In the genomic region with DNA sequence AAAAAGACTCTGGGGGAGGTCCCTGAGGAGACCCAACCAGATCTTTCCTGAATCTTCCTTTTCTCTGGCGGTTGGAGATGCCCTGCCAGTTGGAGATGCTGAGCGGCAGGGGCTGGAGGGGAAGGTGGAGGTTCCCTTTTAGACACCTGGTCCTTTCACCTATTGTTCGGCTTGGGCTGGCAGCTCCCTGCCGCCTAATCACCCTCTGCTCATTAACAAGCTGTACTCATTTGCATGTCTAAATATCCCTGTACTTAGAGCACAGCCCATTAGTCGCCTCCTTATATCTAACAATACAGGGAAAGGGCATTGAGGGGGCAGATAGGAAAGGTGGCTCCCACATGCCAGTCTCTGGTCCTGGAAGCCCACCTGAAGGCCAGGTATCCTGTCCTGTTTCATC, we compare ENCODE assay signal across 10 mouse cellular contexts. TPM values are rescaled to one million over a fixed set of nuclear protein-coding genes. Genes with fewer than 3 reads are reported as not detected.
DNase-seq lines count a peak whose midpoint lies in the region; ATAC-seq and TF ChIP-seq lines count a peak whose summit lies in the region.
"Had no signal": no experiment of that assay in that cellular context is flagged by ENCODE, and none has a peak within 500 bp of the region (broad histone marks: within the 10 kb centered on the region; RNA-seq: fewer than 3 reads in every experiment).

No protein-coding gene starts in this region.

- H3K4me1 ChIP-seq in heart, embryonic 12.5 days (replicated peaks) = peaks cover 13% of the 10 kb centered on the region; the same call in 1 of the 2 replicates
- no peaks in the 10 kb centered on the region for H3K4me1 ChIP-seq in heart, adult 2 months (ENCODE audit: control insufficient read depth, insufficient read depth, low read length)
- peaks cover 8% of the 10 kb centered on the region for H3K4me1 ChIP-seq in lung, embryonic 15.5 days
- peaks cover 37% of the 10 kb centered on the region for H3K4me1 ChIP-seq in forebrain, embryonic 12.5 days
- peaks cover 19% of the 10 kb centered on the region for H3K4me1 ChIP-seq in midbrain, embryonic 14.5 days (ENCODE audit: control insufficient read depth, insufficient read depth, low read length)

- TF ChIP-seq POLR2A in heart, adult 2 months (IDR thresholded peaks at IDR 0.05; ENCODE audit: insufficient read depth, low read depth, low read length) = no peak

- no peaks in the 10 kb centered on the region for H3K27me3 ChIP-seq in heart, embryonic 12.5 days (replicated peaks)
- H3K27me3 ChIP-seq in heart, adult 2 months (ENCODE audit: control insufficient read depth, insufficient read depth, low read length) = no peaks in the 10 kb centered on the region
- H3K27me3 ChIP-seq in lung, embryonic 15.5 days = no peaks in the 10 kb centered on the region
- 0 out of 2 replicates have a peak, but pooled peaks cover 3% of the 10 kb centered on the region for H3K27me3 ChIP-seq in forebrain, embryonic 12.5 days
- no peaks in the 10 kb centered on the region for H3K27me3 ChIP-seq in midbrain, embryonic 14.5 days (ENCODE audit: control insufficient read depth, insufficient read depth, low read length)
- H3K27me3 ChIP-seq: limb, embryonic 15.5 days had no signal

- TF ChIP-seq CTCF in heart, adult 2 months (IDR thresholded peaks at IDR 0.05) = no peak

- TF ChIP-seq EP300 in heart, adult 2 months (IDR thresholded peaks at IDR 0.05; ENCODE audit: insufficient read depth, low read depth, low read length) = no peak

- no peaks in the 10 kb centered on the region for H3K79me2 ChIP-seq in heart, adult 2 months (replicated peaks; ENCODE audit: control insufficient read depth, insufficient read depth, low read length)

- no peak overlapping the region for H3K27ac ChIP-seq in heart, embryonic 12.5 days (ENCODE audit: poor library complexity, severe bottlenecking)
- H3K27ac ChIP-seq in heart, adult 2 months = no peak overlapping the region
- H3K27ac ChIP-seq in lung, embryonic 15.5 days = peak overlapping the region; percentile 24; the same call in 1 of the 2 replicates
- H3K27ac ChIP-seq in forebrain, embryonic 12.5 days = peak overlapping the region; percentile 93
- H3K27ac ChIP-seq in midbrain, embryonic 14.5 days (replicated peaks; ENCODE audit: low read depth, low read length) = 0 out of 2 replicates have a peak overlapping the region, but pooled peaks have one; percentile 32
- H3K27ac ChIP-seq: limb, embryonic 15.5 days had no signal

- H3K4me2 ChIP-seq in heart, embryonic 12.5 days = peak overlapping the region; percentile 37; the same call in 1 of the 2 replicates
- H3K4me2 ChIP-seq in lung, embryonic 15.5 days = no peak overlapping the region
- peak overlapping the region; percentile 36 for H3K4me2 ChIP-seq in forebrain, embryonic 12.5 days
- peak overlapping the region; percentile 23; the same call in 1 of the 2 replicates for H3K4me2 ChIP-seq in midbrain, embryonic 14.5 days (ENCODE audit: low read length)

- WGBS in heart, embryonic 12.5 days = 59% methylated on average over 5 of the region's 5 CpGs
- 76% methylated on average over 5 of the region's 5 CpGs for WGBS in heart, adult 2 months
- WGBS in lung, embryonic 15.5 days = 45% methylated on average over 5 of the region's 5 CpGs
- 13% methylated on average over 5 of the region's 5 CpGs for WGBS in forebrain, embryonic 12.5 days
- WGBS in midbrain, embryonic 14.5 days = 29% methylated on average over 5 of the region's 5 CpGs

- H3K9ac ChIP-seq in heart, embryonic 12.5 days = no peak overlapping the region
- no peak overlapping the region for H3K9ac ChIP-seq in heart, adult 2 months (ENCODE audit: low read depth, low read length)
- no peak overlapping the region for H3K9ac ChIP-seq in lung, embryonic 15.5 days
- no peak overlapping the region for H3K9ac ChIP-seq in forebrain, embryonic 12.5 days
- no peak overlapping the region; the same call in 1 of the 2 replicates for H3K9ac ChIP-seq in midbrain, embryonic 14.5 days (replicated peaks; ENCODE audit: low read length)
- H3K9ac ChIP-seq: limb, embryonic 15.5 days had no signal

- H3K9me3 ChIP-seq in heart, embryonic 12.5 days (replicated peaks) = 0 out of 2 replicates have a peak, but pooled peaks cover under 1% of the 10 kb centered on the region
- H3K9me3 ChIP-seq in lung, embryonic 15.5 days = no peaks in the 10 kb centered on the region
- no peaks in the 10 kb centered on the region for H3K9me3 ChIP-seq in forebrain, embryonic 12.5 days
- H3K9me3 ChIP-seq in midbrain, embryonic 14.5 days (ENCODE audit: control insufficient read depth, low read length) = no peaks in the 10 kb centered on the region
- H3K9me3 ChIP-seq: limb, embryonic 15.5 days had no signal

- intact Hi-C loops in heart, adult 2 months (cut with DNase I) = no loop called here

- H3K4me3 ChIP-seq in heart, embryonic 12.5 days = no peak overlapping the region
- H3K4me3 ChIP-seq in heart, adult 2 months = no peak overlapping the region
- H3K4me3 ChIP-seq in lung, embryonic 15.5 days = no peak overlapping the region
- H3K4me3 ChIP-seq in forebrain, embryonic 12.5 days (replicated peaks) = no peak overlapping the region
- H3K4me3 ChIP-seq in midbrain, embryonic 14.5 days (replicated peaks; ENCODE audit: low read depth, low read length) = no peak overlapping the region
- H3K4me3 ChIP-seq: limb, embryonic 15.5 days had no signal

- DNase-seq in heart, adult 2 months = no peak
- DNase-seq in lung, postnatal 25 days (ENCODE audit: low spot score) = no peak
- DNase-seq in midbrain, embryonic 14.5 days = no peak
- no peak for DNase-seq in adrenal gland, postnatal 4 days (ENCODE audit: low spot score in 2 of 2)
- no peak for DNase-seq in yolk sac, embryonic 10.5 days (ENCODE audit: low spot score)

- no peaks in the 10 kb centered on the region for H3K36me3 ChIP-seq in heart, embryonic 12.5 days
- H3K36me3 ChIP-seq in heart, adult 2 months (ENCODE audit: control insufficient read depth, insufficient read depth, low read length) = no peaks in the 10 kb centered on the region
- H3K36me3 ChIP-seq in lung, embryonic 15.5 days = no peaks in the 10 kb centered on the region
- no peaks in the 10 kb centered on the region for H3K36me3 ChIP-seq in forebrain, embryonic 12.5 days (replicated peaks)
- H3K36me3 ChIP-seq in midbrain, embryonic 14.5 days (ENCODE audit: control insufficient read depth, insufficient read depth, low read length) = no peaks in the 10 kb centered on the region
- H3K36me3 ChIP-seq: limb, embryonic 15.5 days had no signal

- no peak for ATAC-seq in heart, embryonic 12.5 days (ENCODE audit: insufficient number of reproducible peaks, low FRiP score)
- ATAC-seq in lung, embryonic 15.5 days (ENCODE audit: borderline replicate concordance, extremely low read depth, low FRiP score, low TSS enrichment) = no peak
- ATAC-seq in forebrain, embryonic 12.5 days (ENCODE audit: low FRiP score) = peak; percentile 60; the same call in 1 of the 2 replicates
- no peak for ATAC-seq in midbrain, embryonic 14.5 days (ENCODE audit: low FRiP score, low TSS enrichment)
- ATAC-seq: inflammation-experienced regulatory T-cells, adult 6 months had no signal

RNA-seq across cellular contexts. Expression of a gene that starts 34.3 kb away (rescaled TPM):
- 33.5 and 35.9 TPM in 2 replicates for polyA plus RNA-seq in heart, embryonic 12.5 days (2016; fragmentation: Nextera tagmentation; extraction: Ambion mirVana)
- 10 to 100 TPM; 35.4 to 37.1 TPM for total RNA-seq in heart, adult 2 months (2021)
- polyA plus RNA-seq in heart, adult 2 months (2012; rRNA removed) = 40.4 and 45.3 TPM in 2 replicates
- polyA plus RNA-seq in lung, embryonic 15.5 days (2015; fragmentation: Nextera tagmentation; extraction: Ambion mirVana) = 15.5 and 15.9 TPM in 2 replicates
- polyA plus RNA-seq in forebrain, embryonic 12.5 days (2016; fragmentation: Nextera tagmentation; extraction: Ambion mirVana) = 24.8 and 26.0 TPM in 2 replicates
- 26.1 and 30.9 TPM in 2 replicates for polyA plus RNA-seq in midbrain, embryonic 14.5 days (2014; fragmentation: Nextera tagmentation; extraction: Ambion mirVana)
- 10 to 100 TPM; 24.2 to 28.6 TPM for total RNA-seq in adrenal gland, postnatal 4 days (2021)

RNA-seq across cellular contexts. Expression of a gene that starts 40.5 kb away (rescaled TPM):
- 25.2 and 28.1 TPM in 2 replicates for polyA plus RNA-seq in heart, embryonic 12.5 days (2016; fragmentation: Nextera tagmentation; extraction: Ambion mirVana)
- 10 to 100 TPM; 18.4 to 19.0 TPM for total RNA-seq in heart, adult 2 months (2021)
- 42.4 and 59.7 TPM in 2 replicates for polyA plus RNA-seq in heart, adult 2 months (2012; rRNA removed)
- polyA plus RNA-seq in lung, embryonic 15.5 days (2015; fragmentation: Nextera tagmentation; extraction: Ambion mirVana) = 40.2 and 40.9 TPM in 2 replicates
- 36.5 and 40.3 TPM in 2 replicates for polyA plus RNA-seq in forebrain, embryonic 12.5 days (2016; fragmentation: Nextera tagmentation; extraction: Ambion mirVana)
- 34.9 and 35.2 TPM in 2 replicates for polyA plus RNA-seq in midbrain, embryonic 14.5 days (2014; fragmentation: Nextera tagmentation; extraction: Ambion mirVana)
- 10 to 100 TPM; 46.8 to 50.9 TPM for total RNA-seq in adrenal gland, postnatal 4 days (2021)

Comparison
In these comparisons a context has a peak if more than half of its experiments do, and no peak if none do; other contexts are left out.
1. H3K27ac ChIP-seq: peak in lung, embryonic 15.5 days (single experiment), forebrain, embryonic 12.5 days (single experiment) and midbrain, embryonic 14.5 days (single experiment); none in heart, embryonic 12.5 days (single experiment) and heart, adult 2 months (single experiment).